Comparison of ENCODE assay signal across 8 mouse cellular contexts in the genomic region with DNA sequence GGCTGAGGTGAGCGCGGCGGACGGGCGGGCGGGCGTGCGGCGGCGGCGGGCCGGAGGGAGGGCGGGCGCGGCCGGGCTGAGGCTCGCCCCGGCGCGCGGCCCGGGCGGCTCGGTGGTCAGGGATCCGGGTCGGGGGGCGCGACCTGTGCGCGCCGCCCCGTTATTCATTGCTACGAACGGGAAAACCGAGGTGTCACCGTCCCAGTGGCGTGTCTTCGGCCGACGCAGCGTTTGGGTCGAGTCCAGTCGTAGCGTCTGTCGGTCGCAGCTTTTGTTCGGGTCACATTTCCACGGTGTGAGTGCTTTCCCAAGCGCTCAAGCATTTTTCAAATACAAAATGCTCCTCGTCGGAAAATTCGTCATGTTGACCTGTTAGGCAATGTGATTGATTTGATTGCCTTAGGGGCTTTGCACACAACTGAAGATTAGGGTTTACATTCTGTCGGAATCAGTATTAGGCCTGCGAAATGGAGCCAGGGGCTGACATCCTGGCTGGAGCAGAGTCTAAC. TPM values are rescaled to one million over a fixed set of nuclear protein-coding genes. Genes with fewer than 3 reads are reported as not detected.
DNase-seq lines count a peak whose midpoint lies in the region; ATAC-seq and TF ChIP-seq lines count a peak whose summit lies in the region.

No protein-coding gene starts in this region.

- peak overlapping the region; percentile 91 to 100 for H3K4me3 ChIP-seq in MEL (ENCODE audit: control insufficient read depth in 1 of 2, insufficient read depth in 1 of 2, low read depth in 2 of 2, low read length in 2 of 2)
- peak overlapping the region; percentile 74 for H3K4me3 ChIP-seq in cortical plate, adult 2 months (ENCODE audit: insufficient read depth, low read length)
- H3K4me3 ChIP-seq in neural tube, embryonic 15.5 days (replicated peaks) = peak overlapping the region; percentile 69

- H3K36me3 ChIP-seq in MEL (ENCODE audit: control insufficient read depth in 1 of 2, insufficient read depth in 2 of 2, low read length in 2 of 2) = peaks cover 2 to 9% of the 10 kb centered on the region in 2 experiments; a peak in 3 of 4 replicates
- H3K36me3 ChIP-seq in neural tube, embryonic 15.5 days = no peaks in the 10 kb centered on the region

- peak; percentile 51 for DNase-seq in embryo, embryonic 10 days (ENCODE audit: low spot score)
- DNase-seq in embryo, embryonic 9.5 days (ENCODE audit: extremely low spot score) = no peak
- DNase-seq in MEL (ENCODE audit: low read depth, low spot score) = no peak
- peak; percentile 60 for DNase-seq in gastrocnemius, postnatal 14 days
- peak; percentile 62 for DNase-seq in kidney, adult 18-20 months
- DNase-seq in lung, adult 18-20 months = peak; percentile 42

- peak overlapping the region; percentile 70 for H3K4me2 ChIP-seq in neural tube, embryonic 15.5 days

- TF ChIP-seq EP300 in MEL (IDR thresholded peaks at IDR 0.05; ENCODE audit: low read depth in 1 of 2, low read length in 2 of 2) = no peak

- H3K9me3 ChIP-seq in MEL (replicated peaks; ENCODE audit: insufficient read depth, low read length) = no peaks in the 10 kb centered on the region
- no peaks in the 10 kb centered on the region for H3K9me3 ChIP-seq in neural tube, embryonic 15.5 days (replicated peaks)

- ATAC-seq in neural tube, embryonic 15.5 days (ENCODE audit: low FRiP score) = peak; percentile 65

- intact Hi-C loops in gastrocnemius, postnatal 14 days (cut with DNase I; ENCODE audit: low total_unique reads) = no loop called here

- TF ChIP-seq RAD21 in MEL (IDR thresholded peaks at IDR 0.05; ENCODE audit: low read depth, low read length) = no peak

- no peak for TF ChIP-seq CTCF in MEL (IDR thresholded peaks at IDR 0.05 in 2 of 3, conservative IDR thresholded peaks at IDR 0.05 in 1 of 3; ENCODE audit: control insufficient read depth in 1 of 3, insufficient read depth in 1 of 3, low read depth in 2 of 3, low read length in 3 of 3, poor library complexity in 1 of 3, severe bottlenecking in 1 of 3)
- no peak for TF ChIP-seq CTCF in cortical plate, adult 2 months (IDR thresholded peaks at IDR 0.05; ENCODE audit: extremely low read depth, insufficient read depth, low read length)

- under 1% methylated on average over 42 of the region's 54 CpGs for WGBS in neural tube, embryonic 15.5 days

- H3K79me2 ChIP-seq in MEL (ENCODE audit: control insufficient read depth, insufficient read depth, low read length, poor library complexity) = peaks cover 44% of the 10 kb centered on the region

- H3K27ac ChIP-seq in MEL (ENCODE audit: control insufficient read depth, low read depth, low read length) = peak overlapping the region; percentile 69
- no peak overlapping the region for H3K27ac ChIP-seq in cortical plate, adult 2 months (ENCODE audit: insufficient read depth, low read length)
- peak overlapping the region; percentile 89 for H3K27ac ChIP-seq in neural tube, embryonic 15.5 days (replicated peaks)

- peaks cover 6 to 9% of the 10 kb centered on the region in 2 experiments for H3K4me1 ChIP-seq in MEL (ENCODE audit: control insufficient read depth in 1 of 2, insufficient read depth in 2 of 2, low read length in 2 of 2)
- H3K4me1 ChIP-seq in cortical plate, adult 2 months (ENCODE audit: control insufficient read depth, insufficient read depth, low read length) = peaks cover 5% of the 10 kb centered on the region
- peaks cover 36% of the 10 kb centered on the region for H3K4me1 ChIP-seq in neural tube, embryonic 15.5 days

- no peak for TF ChIP-seq POLR2A in MEL (IDR thresholded peaks at IDR 0.05; ENCODE audit: control insufficient read depth in 1 of 2, insufficient read depth in 1 of 2, low read depth in 1 of 2, low read length in 2 of 2, poor library complexity in 1 of 2)
- TF ChIP-seq POLR2A in cortical plate, adult 2 months (IDR thresholded peaks at IDR 0.05; ENCODE audit: extremely low read depth, insufficient read depth, low read length) = no peak

- peak overlapping the region; percentile 79 for H3K9ac ChIP-seq in MEL (ENCODE audit: control insufficient read depth, low read depth, low read length, poor library complexity, severe bottlenecking)
- H3K9ac ChIP-seq in neural tube, embryonic 15.5 days (replicated peaks) = peak overlapping the region; percentile 83

- no peaks in the 10 kb centered on the region for H3K27me3 ChIP-seq in MEL (ENCODE audit: control insufficient read depth in 1 of 2, insufficient read depth in 2 of 2, low read length in 2 of 2)
- H3K27me3 ChIP-seq in neural tube, embryonic 15.5 days (replicated peaks) = no peaks in the 10 kb centered on the region

TF ChIP-seq in MEL, 35 proteins besides CTCF, POLR2A, EP300 and RAD21:
- TF ChIP-seq JUND (IDR thresholded peaks at IDR 0.05; ENCODE audit: low read depth, low read length) = 0 out of 2 replicates have a peak, but pooled peaks have one; percentile 10
- peak; percentile 52; the same call in 1 of the 2 replicates for TF ChIP-seq MXI1 (IDR thresholded peaks at IDR 0.05; ENCODE audit: low read depth, low read length)
- TF ChIP-seq HCFC1 (IDR thresholded peaks at IDR 0.05; ENCODE audit: low read depth, low read length) = 0 out of 2 replicates have a peak, but pooled peaks have one; percentile 14
- no peak for TF ChIP-seq RCOR1 (IDR thresholded peaks at IDR 0.05; ENCODE audit: low read depth, low read length)
- TF ChIP-seq MAZ (IDR thresholded peaks at IDR 0.05; ENCODE audit: low read depth, low read length) = no peak
- TF ChIP-seq MAX (IDR thresholded peaks at IDR 0.05; ENCODE audit: low read length) = 0 out of 2 replicates have a peak, but pooled peaks have one; percentile 34
- no peak for TF ChIP-seq GATA1 (IDR thresholded peaks at IDR 0.05; ENCODE audit: low read depth, low read length)
TF ChIP-seq in MEL: peak in this region for 4.

RNA-seq across cellular contexts. Expression of gene Usp33, which starts 0.4 kb away (rescaled TPM):
- total RNA-seq in MEL (2012; rRNA removed) = 31.0 and 34.1 TPM in 2 replicates
- polyA plus RNA-seq in MEL (2012; ENCODE audit: insufficient read depth in 1 of 2, insufficient read length in 2 of 2, low read depth in 1 of 2, low replicate concordance in 2 of 2, missing spikeins in 1 of 2) = 10 to 100 TPM in 1 of 2 experiments, not detected in 1; 32.3 TPM
- 89.2 and 93.7 TPM in 2 replicates for polyA plus RNA-seq in cortical plate, adult 2 months (2012; rRNA removed)
- 10 to 100 TPM; 18.2 to 21.3 TPM for total RNA-seq in gastrocnemius, postnatal 14 days (2021)
- polyA plus RNA-seq in neural tube, embryonic 15.5 days (2015; fragmentation: Nextera tagmentation; extraction: Ambion mirVana) = 80.9 and 88.5 TPM in 2 replicates

RNA-seq across cellular contexts. Expression of gene Miga1, which starts 6.5 kb away (rescaled TPM):
- 10.4 and 14.2 TPM in 2 replicates for total RNA-seq in MEL (2012; rRNA removed)
- 10 to 100 TPM in 1 of 2 experiments, not detected in 1; 16.2 TPM for polyA plus RNA-seq in MEL (2012; ENCODE audit: insufficient read depth in 1 of 2, insufficient read length in 2 of 2, low read depth in 1 of 2, low replicate concordance in 2 of 2, missing spikeins in 1 of 2)
- 50.7 and 50.8 TPM in 2 replicates for polyA plus RNA-seq in cortical plate, adult 2 months (2012; rRNA removed)
- total RNA-seq in gastrocnemius, postnatal 14 days (2021) = 1 to 10 TPM; 3.7 to 4.1 TPM
- 16.8 and 17.3 TPM in 2 replicates for polyA plus RNA-seq in neural tube, embryonic 15.5 days (2015; fragmentation: Nextera tagmentation; extraction: Ambion mirVana)

RNA-seq across cellular contexts. Expression of gene Zzz3, which starts 48.6 kb away (rescaled TPM):
- 52.5 and 53.7 TPM in 2 replicates for total RNA-seq in MEL (2012; rRNA removed)
- polyA plus RNA-seq in MEL (2012; ENCODE audit: insufficient read depth in 1 of 2, insufficient read length in 2 of 2, low read depth in 1 of 2, low replicate concordance in 2 of 2, missing spikeins in 1 of 2) = 100 to 1,000 TPM in 1 of 2 experiments, 10 to 100 TPM in 1; 46.1 to 507 TPM
- 22.9 and 24.3 TPM in 2 replicates for polyA plus RNA-seq in cortical plate, adult 2 months (2012; rRNA removed)
- total RNA-seq in gastrocnemius, postnatal 14 days (2021) = 10 to 100 TPM; 14.2 to 15.6 TPM
- polyA plus RNA-seq in neural tube, embryonic 15.5 days (2015; fragmentation: Nextera tagmentation; extraction: Ambion mirVana) = 23.4 and 27.5 TPM in 2 replicates

Comparison
In these comparisons a context has a peak if more than half of its experiments do, and no peak if none do; other contexts are left out.
1. DNase-seq: peak in embryo, embryonic 10 days (single experiment), gastrocnemius, postnatal 14 days (single experiment), kidney, adult 18-20 months (single experiment) and lung, adult 18-20 months (2 of 2); none in embryo, embryonic 9.5 days (single experiment) and MEL (single experiment).
2. Peak in every context shown above with its lines, with median percentiles within 50 percentile points of each other: H3K4me3 ChIP-seq.